Mouse (Mus musculus) kidney, adult 11 months (tissue): ENCODE results near the gene Gm45208.
A peak's percentile ranks its signal among the peaks of the same experiment; 100 is the strongest.
"Not testable (repeated sequence)": the region's sequence is repeated elsewhere in the genome, so short reads cannot be mapped to it uniquely, and the experiment has no call there.

Source experiments
- DNase-seq: peaks from one replicate; pipeline ENCODE4 v3.0.0; 2022

Gene Gm45208

DNA sequence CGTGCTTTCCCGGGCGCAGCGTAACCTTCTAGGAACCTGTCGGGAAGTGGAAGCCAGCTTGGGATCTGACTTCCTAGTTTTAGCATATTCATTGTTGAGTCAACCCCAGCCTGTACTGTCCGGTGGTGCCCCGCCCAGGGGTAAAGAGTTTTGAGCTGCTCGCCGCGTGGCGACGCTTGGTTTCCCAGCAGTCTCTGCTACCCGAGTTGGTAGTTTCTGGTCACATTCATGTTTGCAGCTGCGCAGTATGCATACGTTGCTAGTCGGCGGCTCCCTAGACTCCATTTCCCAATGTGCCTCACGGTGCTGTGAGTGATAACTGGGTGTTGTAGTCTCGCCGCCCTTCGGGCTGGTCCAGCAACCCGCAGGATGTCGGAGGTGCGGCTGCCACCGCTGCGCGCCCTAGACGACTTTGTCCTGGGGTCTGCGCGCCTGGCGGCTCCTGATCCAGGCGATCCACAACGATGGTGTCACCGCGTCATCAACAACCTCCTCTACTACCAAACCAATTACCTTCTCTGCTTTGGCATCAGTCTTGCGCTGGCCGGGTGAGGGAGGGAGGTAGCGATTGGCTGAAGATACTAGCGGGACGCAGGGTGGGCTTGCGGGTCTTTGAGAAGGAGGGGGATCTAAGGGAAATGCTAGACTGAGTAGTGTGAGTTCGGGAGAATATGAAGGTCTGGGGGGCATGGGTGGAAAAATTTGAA, 6.3 kb downstream of the Gm45208 start, which contains the start of gene Praf2:
TSS of gene Praf2 (plus strand) at position 225 of the 707 bp plus-strand sequence.
- DNase-seq, result peak; percentile 86

DNA sequence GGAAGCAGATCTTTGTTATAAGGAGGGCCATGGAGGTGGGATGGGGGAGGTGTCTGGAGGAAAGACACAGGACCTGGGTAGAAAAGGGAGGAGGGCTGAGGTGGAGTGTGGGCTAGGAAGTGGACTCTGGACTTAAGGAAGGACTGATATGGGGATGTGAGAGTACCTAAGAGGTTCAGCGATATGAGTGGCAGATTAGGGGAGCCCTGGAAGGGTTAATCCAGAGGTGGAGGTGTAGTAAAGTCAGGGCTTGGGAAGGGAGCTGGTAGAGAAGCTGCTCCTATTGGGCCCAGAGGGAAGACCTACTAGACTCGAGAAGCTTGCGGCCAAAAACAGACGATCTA, 6.8 kb downstream of the Gm45208 start:
- DNase-seq, result no peak

DNA sequence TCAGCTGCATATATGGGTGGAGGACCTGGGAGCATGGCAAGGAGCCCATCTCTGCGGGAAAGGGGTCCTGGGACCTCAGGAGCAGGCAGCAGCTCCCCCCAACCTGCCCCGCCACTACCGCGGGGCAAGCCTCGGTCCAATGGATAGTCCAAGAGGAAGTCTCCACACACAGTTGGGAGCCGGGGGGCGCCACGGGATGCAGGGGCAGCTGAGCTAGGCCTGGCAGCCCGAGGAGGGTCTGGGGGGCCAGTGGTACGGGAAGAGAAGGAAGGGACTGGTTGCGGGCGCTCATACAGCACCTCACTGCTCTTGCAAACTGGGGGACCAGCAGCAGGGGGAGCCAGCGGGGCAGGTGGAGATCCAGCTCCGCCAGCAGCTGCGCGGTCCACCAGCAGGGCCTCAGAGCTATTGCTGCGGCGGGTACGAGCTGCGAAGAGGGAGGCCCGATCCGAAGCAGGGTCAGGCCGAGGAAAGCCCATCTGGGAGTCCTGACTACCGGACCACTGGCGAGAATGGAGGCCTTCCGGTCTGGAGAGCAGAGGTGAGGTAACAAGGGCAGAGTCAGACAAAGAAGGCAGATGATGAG, 11.6 kb downstream of the Gm45208 start:
- peak; percentile 37 for DNase-seq

DNA sequence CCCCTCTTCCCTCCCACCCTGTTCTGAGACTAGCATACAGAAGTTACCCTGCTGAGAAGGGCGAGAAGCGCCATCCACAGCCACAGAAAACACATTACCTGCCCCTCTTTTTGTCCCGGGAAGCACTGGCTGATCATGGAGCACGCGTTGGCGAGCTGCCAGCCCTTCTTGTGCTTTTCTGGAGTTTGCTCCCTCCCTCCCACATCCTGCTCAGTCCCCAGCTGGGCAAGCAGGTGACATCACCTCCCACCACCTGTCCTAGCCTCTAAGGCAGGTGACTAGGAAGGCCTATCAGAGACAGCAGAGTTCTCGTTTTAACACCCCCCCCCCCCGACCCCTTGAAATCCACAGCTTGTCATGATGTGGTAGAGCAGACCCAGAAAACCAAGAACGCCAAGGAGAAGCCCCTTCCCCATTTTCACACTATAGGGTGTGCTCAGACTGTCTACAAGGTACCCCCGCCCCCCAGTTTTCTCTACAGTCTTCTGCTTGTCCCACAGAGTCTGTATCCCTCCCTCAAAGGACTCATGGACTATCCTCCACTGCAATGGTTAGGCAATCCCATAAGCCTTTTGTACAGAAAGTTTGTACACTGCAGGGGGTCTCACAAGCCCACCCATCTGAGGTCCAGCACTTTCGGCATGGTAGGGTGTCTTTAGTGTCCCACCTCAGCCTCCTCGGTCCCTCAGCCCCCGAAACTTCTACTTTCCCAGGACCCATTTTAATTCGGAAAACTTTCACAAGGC, 17.5 kb downstream of the Gm45208 start:
- peak; percentile 80 for DNase-seq

DNA sequence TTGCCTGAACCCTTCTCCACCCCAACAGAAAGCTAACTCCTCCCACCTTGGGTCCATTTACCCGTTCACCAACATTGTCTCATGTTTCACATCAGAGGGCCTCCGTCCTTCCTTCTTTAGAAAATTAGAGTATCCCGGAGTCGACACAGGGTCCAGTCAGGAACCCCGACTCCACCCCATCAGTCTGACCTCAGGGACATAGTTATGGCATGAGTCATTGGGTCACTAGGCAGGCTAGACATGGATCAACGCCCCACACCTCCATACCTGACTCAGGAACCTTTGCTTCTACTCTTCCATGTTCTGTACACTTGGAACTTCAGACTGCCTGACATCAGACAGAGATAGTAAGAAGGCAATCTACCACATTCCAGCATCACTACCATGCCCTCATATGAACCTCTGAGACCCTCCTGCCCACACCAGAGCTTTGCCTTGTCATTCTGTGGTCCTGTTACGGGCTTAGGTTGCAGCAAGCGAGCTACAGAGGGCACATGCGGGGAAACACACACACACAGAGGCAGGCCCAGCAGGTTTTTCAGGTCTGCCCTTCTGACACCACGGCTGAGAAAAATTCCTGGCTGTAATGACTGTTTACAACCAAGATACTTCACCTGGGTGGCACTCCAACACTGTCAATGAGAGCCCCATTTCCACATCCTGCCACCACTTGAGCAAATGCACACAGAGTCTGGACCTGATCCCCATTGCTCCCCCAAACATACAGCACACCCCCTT, 18.2 kb downstream of the Gm45208 start:
- DNase-seq, result peak; percentile 58

DNA sequence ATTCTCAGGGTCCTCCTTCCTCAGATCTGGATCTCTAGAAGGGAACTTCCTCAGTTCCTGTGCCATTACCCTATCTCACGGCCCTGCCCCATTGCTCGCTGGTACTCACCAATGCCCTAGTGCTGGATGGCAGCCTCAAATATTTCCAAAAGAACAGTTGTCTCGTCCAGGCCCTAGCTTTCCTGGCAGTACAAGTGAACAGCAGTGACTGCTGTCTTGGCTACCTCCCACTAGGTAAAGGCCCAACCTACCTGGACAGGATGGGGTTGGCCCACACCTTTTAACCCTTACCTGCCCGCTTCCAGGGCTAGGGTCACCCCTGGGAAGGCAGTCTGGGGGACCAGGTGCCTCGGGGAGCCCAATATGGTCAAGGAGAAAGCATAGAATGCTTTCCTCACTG, 19.1 kb downstream of the Gm45208 start:
- no peak for DNase-seq

DNA sequence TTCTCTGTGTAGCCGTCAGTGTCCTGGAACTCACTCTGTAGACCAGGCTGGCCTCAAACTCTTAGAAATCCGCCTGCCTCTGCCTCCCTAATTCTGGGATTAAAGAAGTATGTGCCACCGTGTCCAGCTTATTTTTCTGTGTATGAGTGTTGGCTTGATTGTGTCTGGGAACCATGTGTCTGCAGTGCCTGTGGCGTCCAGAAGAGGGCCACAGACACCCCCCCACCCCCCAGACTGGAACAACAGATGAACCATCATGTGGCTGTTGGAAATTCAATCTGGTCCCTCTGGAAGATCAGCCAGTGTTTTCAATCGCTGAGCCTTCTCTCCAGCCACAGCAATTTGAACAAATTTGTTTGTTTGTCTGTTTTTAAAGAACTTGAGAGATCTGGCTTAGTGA, 21.4 kb downstream of the Gm45208 start:
- no peak for DNase-seq

DNA sequence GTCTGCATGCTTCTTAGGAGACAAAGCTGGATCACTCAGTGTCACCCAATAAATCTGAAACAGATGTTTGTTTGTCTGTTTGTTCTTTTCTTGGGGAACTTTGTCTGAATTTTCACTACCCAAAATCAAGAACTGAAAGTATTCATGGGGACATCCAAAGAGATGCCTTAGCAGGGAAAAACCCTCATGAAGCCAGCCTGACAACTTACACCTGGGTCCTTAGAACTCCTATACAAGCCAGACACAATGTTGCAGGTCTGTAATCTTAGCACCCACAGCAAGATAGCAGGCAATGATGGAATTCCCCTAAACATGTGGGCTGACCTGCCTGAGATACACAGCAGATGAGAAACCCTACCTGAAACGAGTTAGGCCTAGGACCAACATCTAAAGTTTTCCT, 22.9 kb downstream of the Gm45208 start:
- DNase-seq, result no peak

DNA sequence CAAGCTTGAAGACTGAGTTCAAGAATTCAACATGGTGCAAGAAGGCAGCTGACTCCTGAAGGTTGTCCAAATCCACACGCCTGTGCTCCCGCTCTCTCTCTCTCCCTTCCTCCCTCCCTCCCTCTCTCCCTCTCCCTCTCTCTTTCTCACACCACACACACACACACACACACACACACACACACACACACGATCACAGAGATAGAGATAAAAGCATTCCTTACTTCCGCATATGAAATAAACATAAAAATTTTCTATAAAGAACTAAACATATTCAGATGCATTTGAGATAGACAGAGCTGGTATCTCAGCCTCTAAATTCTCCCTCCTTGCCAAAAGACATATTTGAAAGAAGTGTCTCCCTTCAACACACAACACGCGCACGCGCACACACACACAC, 23.4 kb downstream of the Gm45208 start:
- no peak for DNase-seq

DNA sequence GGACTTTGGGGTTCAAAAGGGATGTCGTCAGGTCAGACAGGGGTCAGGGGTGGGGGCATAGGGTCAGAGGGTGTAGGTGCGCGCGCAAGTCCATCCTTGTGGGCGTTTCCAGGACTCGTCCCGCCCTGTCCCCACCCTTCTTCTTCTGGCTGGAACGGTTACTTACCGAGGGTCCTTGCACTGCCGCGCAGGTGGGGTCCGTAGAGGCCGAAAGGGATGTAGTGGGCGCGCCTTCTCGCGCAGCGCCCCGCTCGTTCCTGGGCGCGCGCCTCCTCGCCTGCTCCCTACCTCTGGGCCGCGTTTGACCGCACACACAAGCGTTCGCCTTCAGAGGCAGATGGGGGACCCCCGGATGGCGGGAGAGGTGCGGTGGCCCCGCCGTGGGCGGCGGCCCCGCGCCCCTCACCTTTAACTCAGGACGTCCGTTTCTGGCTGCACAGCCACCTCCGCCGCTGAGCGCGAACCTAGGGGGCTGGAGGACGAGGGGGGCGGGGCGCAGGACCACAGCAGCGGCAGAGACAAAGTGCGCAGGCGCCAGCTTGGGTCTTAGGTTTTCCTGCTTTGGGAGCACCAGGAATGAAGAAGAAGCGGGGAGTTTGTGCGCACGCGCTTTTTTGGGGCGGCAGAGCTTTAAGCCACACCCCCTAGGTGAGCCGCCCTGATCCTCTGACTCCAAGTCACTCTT, 28.5 kb downstream of the Gm45208 start, which contains the start of gene Ccdc120:
TSS of gene Ccdc120 (minus strand) at position 474 of the 685 bp plus-strand sequence.
- DNase-seq, result peak; percentile 75

DNA sequence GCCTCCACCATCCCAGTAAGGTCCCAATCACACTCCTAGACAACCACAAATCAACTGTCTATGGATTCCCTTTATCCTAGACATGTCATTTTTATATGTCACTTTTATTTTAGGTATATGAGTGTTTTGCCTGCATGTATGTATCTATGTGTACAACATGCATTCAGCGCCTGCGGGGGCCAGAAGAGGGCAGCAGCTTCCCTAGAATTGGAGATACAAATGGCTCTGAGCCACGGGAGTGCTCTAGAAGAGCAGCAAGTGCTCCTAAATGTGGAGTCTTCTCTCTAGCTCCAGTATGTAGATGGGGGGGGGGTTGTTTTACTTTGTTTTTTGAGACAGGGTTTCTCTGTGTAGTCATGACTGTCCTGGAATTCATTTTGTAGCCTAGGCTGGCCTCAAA, 31.6 kb downstream of the Gm45208 start:
- not testable (repeated sequence) for DNase-seq

DNA sequence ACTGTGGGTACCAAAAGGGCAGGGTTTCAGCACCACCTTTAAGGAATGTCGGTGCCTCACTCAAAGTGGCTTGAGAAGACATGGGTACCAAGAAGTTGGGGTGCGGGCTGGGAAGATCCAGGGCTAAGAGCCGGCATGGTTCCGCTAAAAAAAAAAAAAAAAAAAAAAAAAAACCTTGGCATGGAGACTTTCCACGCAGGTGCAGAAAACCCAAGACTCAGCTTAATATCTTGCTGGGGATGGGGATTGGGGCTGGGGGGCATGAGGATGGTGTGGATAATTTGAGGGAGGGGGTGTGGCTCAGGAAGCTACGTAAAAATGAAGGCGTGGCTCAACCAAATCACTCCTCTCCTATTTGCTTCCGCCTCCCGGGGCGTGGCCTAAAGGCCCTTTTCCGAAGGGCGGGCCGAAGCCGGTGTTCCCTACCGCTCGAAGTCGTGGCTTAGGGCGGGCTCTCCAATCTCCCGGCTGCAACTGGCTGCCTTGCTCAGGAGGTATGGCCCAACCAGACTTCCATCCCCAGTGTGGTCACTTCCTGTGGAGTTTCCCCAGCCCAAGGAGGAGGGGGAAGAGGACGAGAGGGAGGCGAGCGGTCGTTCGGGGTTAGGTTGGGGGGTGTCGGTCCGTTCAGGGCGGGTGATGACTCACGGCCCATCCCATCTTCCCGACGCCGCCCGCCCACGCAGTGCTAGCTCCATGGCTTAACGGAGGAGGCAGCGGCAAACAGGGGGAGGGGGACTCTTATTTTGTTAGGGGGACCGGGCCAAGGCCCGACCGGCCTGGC, 40.3 kb downstream of the Gm45208 start, which contains the start of gene Tfe3:
TSS of gene Tfe3 (plus strand) at position 424 of the 784 bp plus-strand sequence.
- peak; percentile 97 for DNase-seq

DNA sequence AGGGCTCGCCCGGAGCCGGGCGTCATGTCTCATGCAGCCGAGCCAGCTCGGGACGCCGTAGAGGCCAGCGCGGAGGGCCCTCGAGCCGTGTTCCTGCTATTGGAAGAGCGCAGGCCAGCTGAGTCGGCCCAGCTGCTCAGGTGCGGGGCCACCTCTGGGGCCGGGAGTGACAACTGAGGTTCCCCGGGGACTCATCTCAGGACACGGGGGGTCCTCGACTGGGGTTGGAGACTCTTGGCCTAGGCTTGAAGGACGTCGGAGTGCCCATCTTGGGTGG, 40.8 kb downstream of the Gm45208 start:
- no peak for DNase-seq

DNA sequence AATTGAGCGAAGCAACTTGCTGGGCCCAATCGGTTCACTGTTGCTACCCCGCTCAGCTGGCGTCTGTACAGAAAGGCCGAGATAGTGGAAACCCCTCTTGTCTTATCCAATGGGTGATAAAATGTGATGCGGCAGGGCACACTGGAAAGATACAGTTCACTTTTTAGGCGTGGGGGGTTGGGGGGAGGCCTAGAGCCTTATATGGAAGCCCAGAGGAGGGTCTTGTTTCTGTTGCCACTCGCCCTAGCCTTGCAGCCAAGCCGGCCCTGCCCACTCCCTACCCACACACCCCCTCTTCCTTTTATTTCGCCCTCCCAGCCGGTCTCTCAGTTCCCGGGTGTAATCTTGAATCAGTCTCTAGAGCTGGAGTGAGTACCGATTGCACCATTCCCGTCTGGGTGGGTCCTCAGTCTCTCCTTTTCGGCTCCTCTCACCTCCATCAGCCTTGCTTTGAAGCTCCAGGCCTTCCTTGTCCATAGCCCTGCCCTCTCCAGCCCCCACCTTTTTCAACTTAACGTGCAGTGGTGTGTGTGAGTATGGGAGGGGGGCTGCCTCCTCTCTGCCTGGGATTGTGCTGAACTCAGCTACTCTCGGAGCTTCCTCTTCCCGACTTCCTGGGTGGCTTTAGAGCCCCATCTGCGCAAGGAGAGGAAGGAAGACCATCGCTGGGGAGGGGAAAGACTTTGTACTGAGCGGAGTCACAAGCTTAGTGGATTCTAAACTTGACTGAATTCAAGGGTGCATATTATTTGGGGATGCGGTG, 41.8 kb downstream of the Gm45208 start:
- peak; percentile 27 for DNase-seq

DNA sequence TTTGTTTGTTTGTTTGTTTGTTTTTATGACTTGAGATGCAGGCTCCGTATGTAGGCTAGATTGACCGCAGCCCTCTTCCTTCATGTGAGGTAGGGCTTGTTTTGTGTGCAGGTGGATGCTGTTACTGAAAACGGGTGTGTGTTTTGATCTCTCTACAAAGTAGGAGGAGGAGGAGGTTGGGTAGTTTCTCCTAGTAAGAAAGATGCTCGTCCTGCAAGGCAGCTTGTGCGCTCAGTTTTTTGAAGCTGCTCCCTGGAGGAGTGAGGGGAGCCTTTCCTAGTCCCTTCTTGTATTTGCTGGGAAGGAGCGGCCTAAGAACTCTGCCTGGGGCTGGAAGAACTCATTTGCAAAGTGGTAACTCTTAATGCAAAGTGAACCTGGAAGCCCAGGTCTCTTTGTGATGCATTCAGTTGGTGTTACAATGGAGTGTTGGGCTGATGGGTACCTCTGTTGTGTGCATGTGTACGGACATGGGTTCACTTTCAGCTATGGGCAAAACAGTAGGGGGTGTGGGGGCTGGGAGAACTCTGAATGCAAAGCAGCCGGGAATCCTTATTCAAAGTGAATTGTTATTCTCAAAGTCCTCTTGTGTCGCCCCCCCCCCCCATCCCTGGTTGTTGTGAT, 42.7 kb downstream of the Gm45208 start:
- no peak for DNase-seq

DNA sequence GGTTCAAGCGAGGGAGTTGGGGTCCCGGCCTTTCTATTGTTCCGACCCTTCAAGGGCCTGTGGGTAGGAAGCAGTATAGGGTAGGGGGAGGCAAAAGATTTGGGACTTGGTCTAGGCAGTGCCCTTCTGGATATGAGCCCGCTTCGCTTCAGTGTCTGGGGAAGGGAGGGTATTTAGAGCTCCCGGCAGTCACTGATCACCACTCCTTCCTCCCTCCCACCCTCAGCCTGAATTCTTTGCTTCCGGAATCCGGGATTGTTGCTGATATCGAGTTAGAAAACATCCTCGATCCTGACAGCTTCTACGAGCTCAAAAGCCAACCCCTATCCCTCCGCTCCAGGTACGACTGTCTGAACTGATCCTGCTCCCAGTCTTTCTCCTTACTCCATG, 43.2 kb downstream of the Gm45208 start:
- no peak for DNase-seq

DNA sequence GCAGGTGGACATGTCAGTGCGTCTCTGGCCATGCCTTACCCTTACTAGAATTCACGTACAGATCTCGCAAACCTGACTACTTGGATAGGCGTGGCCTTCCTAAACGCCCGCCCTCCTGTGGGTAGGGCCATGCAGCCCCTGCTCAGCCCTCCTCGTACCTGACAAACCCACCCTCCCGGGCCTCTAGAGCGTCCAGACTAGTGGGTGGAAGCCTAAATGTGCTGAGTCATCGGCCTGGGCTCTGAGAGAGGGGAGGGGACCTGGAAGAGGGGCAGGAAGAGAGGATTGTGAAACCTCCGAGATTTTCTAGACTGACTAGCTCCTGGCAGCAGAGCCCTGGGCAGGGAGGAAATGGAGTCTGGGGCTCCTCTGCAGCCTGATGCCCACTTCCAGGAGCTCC, 43.7 kb downstream of the Gm45208 start:
- DNase-seq, result peak; percentile 45

DNA sequence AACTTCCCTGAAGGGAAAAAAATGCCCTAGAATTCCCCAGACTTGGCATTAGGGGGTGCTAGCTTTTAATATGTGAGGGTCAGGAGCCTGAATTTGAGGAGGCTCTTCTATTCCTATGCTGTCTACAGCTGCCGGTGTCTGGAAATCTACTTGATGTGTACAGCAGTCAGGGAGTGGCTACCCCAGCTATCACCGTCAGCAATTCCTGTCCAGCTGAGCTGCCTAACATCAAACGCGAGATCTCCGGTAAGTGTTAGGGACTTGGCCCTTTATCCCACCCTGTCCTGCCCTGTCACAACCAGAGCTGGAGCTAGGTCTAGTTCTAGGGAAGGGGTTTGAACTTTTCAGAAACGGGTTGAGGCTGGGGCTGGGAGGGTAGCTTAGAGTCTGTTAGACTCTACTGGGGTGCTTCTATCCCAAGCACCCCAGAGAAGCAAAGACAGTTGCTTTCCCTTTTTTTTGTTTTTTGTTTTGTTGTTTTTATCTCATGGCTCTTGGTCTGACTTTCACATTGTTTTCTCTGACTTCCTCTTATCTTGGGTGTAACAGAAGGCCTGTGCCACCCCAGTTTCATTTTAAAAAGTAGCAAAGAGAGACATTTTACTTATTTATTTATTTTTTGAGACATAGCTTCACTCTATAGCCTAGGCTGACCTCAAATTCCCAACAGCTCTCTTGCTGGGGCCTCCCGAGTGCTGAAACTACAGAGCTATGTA, 47.4 kb downstream of the Gm45208 start:
- DNase-seq, result no peak

DNA sequence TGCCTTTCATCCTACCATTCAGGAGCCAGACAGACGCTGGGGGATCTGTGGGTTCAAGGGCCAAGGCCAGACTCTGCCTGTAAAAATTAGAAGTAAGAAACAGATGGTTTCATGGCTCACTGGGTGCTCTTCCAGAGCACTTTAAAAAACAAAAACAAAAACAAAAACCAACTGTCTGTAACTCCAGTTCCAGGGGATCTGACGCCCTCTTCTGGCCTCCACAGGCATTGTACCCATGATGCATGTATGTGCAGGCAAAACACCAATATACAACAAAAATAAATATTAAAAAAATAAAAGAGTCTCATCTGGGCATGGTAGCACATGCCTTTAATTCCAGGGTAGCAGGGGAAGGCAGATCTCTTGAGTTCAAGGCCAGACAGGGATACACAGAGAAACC, 50.7 kb downstream of the Gm45208 start:
- no peak for DNase-seq
